Mouse (Mus musculus): ENCODE measurements around the gene Sorcs3. TPM values are rescaled to one million over a fixed set of nuclear protein-coding genes. Genes with fewer than 3 reads are reported as not detected.

Sorcs3 gene
- polyA plus RNA-seq, 1 experiment from 2014 or later = 4.9 TPM

- no peaks in the 10 kb centered on the region for H3K9me3 ChIP-seq
- WGBS = 65% methylated on average over 2 of the region's 2 CpGs
- H3K36me3 ChIP-seq = no peaks in the 10 kb centered on the region
- no peak overlapping the region for H3K9ac ChIP-seq
- H3K4me1 ChIP-seq = peaks cover 13% of the 10 kb centered on the region
- H3K27me3 ChIP-seq = no peaks in the 10 kb centered on the region
- H3K4me3 ChIP-seq = no peak overlapping the region
- no peak overlapping the region for H3K27ac ChIP-seq
- no peak for ATAC-seq (ENCODE audit: low FRiP score, low read depth)
- H3K4me2 ChIP-seq (replicated peaks) = no peak overlapping the region
Measured at GRCm38 (mm10) chr19:48478864-48479263, 273.0 kb downstream of the Sorcs3 start.

- H3K9ac ChIP-seq = no peak overlapping the region
- H3K27me3 ChIP-seq = no peaks in the 10 kb centered on the region; the same call in 1 of the 2 replicates
- no peak for ATAC-seq (ENCODE audit: low FRiP score, low read depth)
- no peak overlapping the region for H3K4me2 ChIP-seq (replicated peaks)
- WGBS = 54% methylated on average over 3 of the region's 3 CpGs
- no peaks in the 10 kb centered on the region for H3K36me3 ChIP-seq
- H3K4me3 ChIP-seq = no peak overlapping the region
- H3K9me3 ChIP-seq = no peaks in the 10 kb centered on the region
- no peaks in the 10 kb centered on the region for H3K4me1 ChIP-seq
- H3K27ac ChIP-seq = no peak overlapping the region
Measured at GRCm38 (mm10) chr19:48482946-48483345, 277.1 kb downstream of the Sorcs3 start.

GRCm38 (mm10) chr19:48491111-48491510 lies 285.3 kb downstream of the Sorcs3 start:
- no peak overlapping the region for H3K27ac ChIP-seq
- no peak for ATAC-seq (ENCODE audit: low FRiP score, low read depth)
- H3K9ac ChIP-seq = no peak overlapping the region
- 55% methylated on average over 3 of the region's 3 CpGs for WGBS
- no peaks in the 10 kb centered on the region for H3K9me3 ChIP-seq
- no peaks in the 10 kb centered on the region for H3K36me3 ChIP-seq
- no peaks in the 10 kb centered on the region for H3K4me1 ChIP-seq
- H3K4me2 ChIP-seq (replicated peaks) = no peak overlapping the region
- no peak overlapping the region for H3K4me3 ChIP-seq
- peaks cover 11% of the 10 kb centered on the region; the same call in 1 of the 2 replicates for H3K27me3 ChIP-seq

- Histone ChIP-seq H3K27ac (no peak overlapping the region), H3K4me2 (replicated peaks) (no peak overlapping the region), H3K27me3 (no peaks in the 10 kb centered on the region), H3K9ac (no peak overlapping the region), H3K36me3 (no peaks in the 10 kb centered on the region), H3K4me1 (peaks cover 5% of the 10 kb centered on the region; the same call in 1 of the 2 replicates), H3K4me3 (no peak overlapping the region), H3K9me3 (no peaks in the 10 kb centered on the region)
- 53% methylated on average over 2 of the region's 2 CpGs for WGBS
- no peak for ATAC-seq (ENCODE audit: low FRiP score, low read depth)
Measured at GRCm38 (mm10) chr19:48503896-48504620, 298.2 kb downstream of the Sorcs3 start.

- no peak for ATAC-seq (ENCODE audit: low FRiP score, low read depth)
- Histone ChIP-seq H3K4me2 (replicated peaks) (no peak overlapping the region), H3K9me3 (no peaks in the 10 kb centered on the region), H3K9ac (no peak overlapping the region), H3K27ac (no peak overlapping the region), H3K4me3 (no peak overlapping the region), H3K36me3 (no peaks in the 10 kb centered on the region), H3K27me3 (0 out of 2 replicates have a peak, but pooled peaks cover 10% of the 10 kb centered on the region), H3K4me1 (no peaks in the 10 kb centered on the region)
- WGBS = 91% methylated on average over 7 of the region's 7 CpGs
Measured at GRCm38 (mm10) chr19:48523803-48524202, 318.0 kb downstream of the Sorcs3 start.

GRCm38 (mm10) chr19:48524527-48525214 lies 318.8 kb downstream of the Sorcs3 start:
- H3K9ac ChIP-seq = no peak overlapping the region
- WGBS = 14% methylated on average over 9 of the region's 9 CpGs
- no peak for ATAC-seq (ENCODE audit: low FRiP score, low read depth)
- H3K4me2 ChIP-seq (replicated peaks) = no peak overlapping the region
- H3K27ac ChIP-seq = no peak overlapping the region
- H3K27me3 ChIP-seq = 0 out of 2 replicates have a peak, but pooled peaks cover 10% of the 10 kb centered on the region
- peaks cover 1% of the 10 kb centered on the region; the same call in 1 of the 2 replicates for H3K9me3 ChIP-seq
- no peaks in the 10 kb centered on the region for H3K36me3 ChIP-seq
- H3K4me1 ChIP-seq = no peaks in the 10 kb centered on the region
- no peak overlapping the region for H3K4me3 ChIP-seq

- no peaks in the 10 kb centered on the region for H3K27me3 ChIP-seq
- no peaks in the 10 kb centered on the region for H3K36me3 ChIP-seq
- no peaks in the 10 kb centered on the region for H3K4me1 ChIP-seq
- peaks cover 4% of the 10 kb centered on the region; the same call in 1 of the 2 replicates for H3K9me3 ChIP-seq
- H3K4me3 ChIP-seq = no peak overlapping the region
- no peak overlapping the region for H3K9ac ChIP-seq
- WGBS = 73% methylated on average over 4 of the region's 4 CpGs
- ATAC-seq (ENCODE audit: low FRiP score, low read depth) = no peak
- H3K27ac ChIP-seq = no peak overlapping the region
- no peak overlapping the region for H3K4me2 ChIP-seq (replicated peaks)
Measured at GRCm38 (mm10) chr19:48533582-48533981, 327.8 kb downstream of the Sorcs3 start.

- Histone ChIP-seq H3K4me2 (replicated peaks) (no peak overlapping the region), H3K4me1 (no peaks in the 10 kb centered on the region), H3K27me3 (no peaks in the 10 kb centered on the region), H3K27ac (no peak overlapping the region), H3K9me3 (no peaks in the 10 kb centered on the region), H3K9ac (no peak overlapping the region), H3K4me3 (no peak overlapping the region), H3K36me3 (no peaks in the 10 kb centered on the region)
- ATAC-seq (ENCODE audit: low FRiP score, low read depth) = no peak
Measured at GRCm38 (mm10) chr19:48544294-48544693, 338.5 kb downstream of the Sorcs3 start.

- WGBS = 87% methylated on average over 7 of the region's 7 CpGs
Measured at GRCm38 (mm10) chr19:48545421-48546132, 339.8 kb downstream of the Sorcs3 start.

GRCm38 (mm10) chr19:48546133-48546448 lies 340.3 kb downstream of the Sorcs3 start:
- no peaks in the 10 kb centered on the region for H3K9me3 ChIP-seq
- no peak overlapping the region for H3K9ac ChIP-seq
- H3K27me3 ChIP-seq = no peaks in the 10 kb centered on the region
- H3K4me1 ChIP-seq = no peaks in the 10 kb centered on the region
- H3K27ac ChIP-seq = no peak overlapping the region
- no peak overlapping the region for H3K4me3 ChIP-seq
- no peaks in the 10 kb centered on the region for H3K36me3 ChIP-seq
- no peak overlapping the region for H3K4me2 ChIP-seq (replicated peaks)
- no peak for ATAC-seq (ENCODE audit: low FRiP score, low read depth)
- WGBS = 89% methylated on average over 2 of the region's 2 CpGs

More at GRCm38 (mm10) chr19:48545421-48546132, 339.8 kb downstream of the Sorcs3 start:
- Histone ChIP-seq H3K9ac (no peak overlapping the region), H3K9me3 (no peaks in the 10 kb centered on the region), H3K27ac (no peak overlapping the region), H3K4me2 (replicated peaks) (no peak overlapping the region), H3K27me3 (no peaks in the 10 kb centered on the region), H3K36me3 (no peaks in the 10 kb centered on the region), H3K4me3 (no peak overlapping the region), H3K4me1 (no peaks in the 10 kb centered on the region)
- ATAC-seq (ENCODE audit: low FRiP score, low read depth) = no peak

GRCm38 (mm10) chr19:48548143-48548881 lies 342.5 kb downstream of the Sorcs3 start:
- H3K9ac ChIP-seq = no peak overlapping the region
- H3K27ac ChIP-seq = no peak overlapping the region
- no peaks in the 10 kb centered on the region for H3K36me3 ChIP-seq
- H3K4me3 ChIP-seq = no peak overlapping the region
- ATAC-seq (ENCODE audit: low FRiP score, low read depth) = no peak
- no peaks in the 10 kb centered on the region for H3K4me1 ChIP-seq
- H3K9me3 ChIP-seq = no peaks in the 10 kb centered on the region
- H3K4me2 ChIP-seq (replicated peaks) = no peak overlapping the region
- H3K27me3 ChIP-seq = no peaks in the 10 kb centered on the region
- 52% methylated on average over 9 of the region's 9 CpGs for WGBS

- ATAC-seq (ENCODE audit: low FRiP score, low read depth) = no peak
- H3K9ac ChIP-seq = no peak overlapping the region
- H3K9me3 ChIP-seq = no peaks in the 10 kb centered on the region
- WGBS = 33% methylated on average over 2 of the region's 2 CpGs
- H3K36me3 ChIP-seq = no peaks in the 10 kb centered on the region
- H3K4me1 ChIP-seq = no peaks in the 10 kb centered on the region
- H3K4me3 ChIP-seq = no peak overlapping the region
- no peaks in the 10 kb centered on the region for H3K27me3 ChIP-seq
- no peak overlapping the region for H3K27ac ChIP-seq
- no peak overlapping the region for H3K4me2 ChIP-seq (replicated peaks)
Measured at GRCm38 (mm10) chr19:48559432-48559831, 353.6 kb downstream of the Sorcs3 start.
